Mouse (Mus musculus) bone marrow, adult 2 months (tissue): Measurements from ENCODE around the gene Hoxb4. TPM values are rescaled to one million over a fixed set of nuclear protein-coding genes. Genes with fewer than 3 reads are reported as not detected.

Experiments used
- H3K27ac ChIP-seq: fragments of 200-500 bp; 2 replicates; pipeline ENCODE4 v1.5.1; 2012; ENCODE audit warnings: low read depth, mild to moderate bottlenecking, control low read depth, inconsistent platforms, low read length; ENCODE audit not compliant: control insufficient read depth, poor library complexity, insufficient read depth
- H3K4me1 ChIP-seq: fragments of 200-500 bp; 2 replicates; pipeline ENCODE4 v1.6.1; 2011; ENCODE audit warnings: low read length; ENCODE audit not compliant: control insufficient read depth, insufficient read depth
- H3K4me3 ChIP-seq: fragments of 200-500 bp; replicated peaks from 2 replicates; pipeline ENCODE3; 2011; ENCODE audit warnings: mild to moderate bottlenecking, low read depth, low read length, control low read depth; ENCODE audit not compliant: control insufficient read depth
- CTCF ChIP-seq: fragments of 200-500 bp; IDR thresholded peaks from 2 replicates; pipeline ENCODE4 v1.5.1; 2011; ENCODE audit warnings: low read length, control low read depth; ENCODE audit not compliant: control insufficient read depth, insufficient read depth
- POLR2A ChIP-seq: fragments of 200-500 bp; IDR thresholded peaks from 2 replicates; pipeline ENCODE4 v1.6.1; 2011; ENCODE audit warnings: low read depth, mild to moderate bottlenecking, control low read depth, low read length, borderline replicate concordance; ENCODE audit not compliant: control insufficient read depth
- WGBS: fragments of 180-500 bp; shearing (Covaris S2); methylation state at CpG from one replicate; pipeline ENCODE4 v1.1.7; 2018; 5-methylcytosine and 5-hydroxymethylcytosine counted together
- polyA plus RNA-seq: library from polyadenylated mRNA; stranded (reverse); fragments of >200 nt; gene quantifications from 2 replicates; pipeline ENCODE4 v1.2.4, GENCODE M21; 2011; ENCODE audit warnings: low replicate concordance; ENCODE audit not compliant: missing spikeins, insufficient read depth, insufficient read length

Hoxb4 gene
- polyA plus RNA-seq, 1 experiment: 7.6 TPM

GRCm38 (mm10) chr11:96324125-96324524, 6.1 kb downstream of the Hoxb4 start:
- Histone ChIP-seq H3K4me3 (no peak overlapping the region), H3K27ac (no peak overlapping the region), H3K4me1 (no peaks in the 10 kb centered on the region)
- WGBS: 82% methylated on average over 5 of the region's 5 CpGs
- TF ChIP-seq CTCF: no peak
- no peak for TF ChIP-seq POLR2A

- WGBS: 86% methylated on average over 8 of the region's 8 CpGs
These were observed 6.9 kb downstream of the Hoxb4 start for GRCm38 (mm10) chr11:96324965-96325364.

GRCm38 (mm10) chr11:96325747-96326212, 7.7 kb downstream of the Hoxb4 start:
- TF ChIP-seq POLR2A (no peak), CTCF (no peak)
- Histone ChIP-seq H3K27ac (no peak overlapping the region), H3K4me3 (no peak overlapping the region), H3K4me1 (no peaks in the 10 kb centered on the region)
- 86% methylated on average over 22 of the region's 22 CpGs for WGBS

More at GRCm38 (mm10) chr11:96324965-96325364, 6.9 kb downstream of the Hoxb4 start:
- no peak overlapping the region for H3K27ac ChIP-seq
- no peak overlapping the region for H3K4me3 ChIP-seq
- TF ChIP-seq POLR2A: no peak
- TF ChIP-seq CTCF: no peak
- H3K4me1 ChIP-seq: no peaks in the 10 kb centered on the region

GRCm38 (mm10) chr11:96326705-96327104, 8.6 kb downstream of the Hoxb4 start:
- Histone ChIP-seq H3K4me3 (no peak overlapping the region), H3K4me1 (no peaks in the 10 kb centered on the region), H3K27ac (no peak overlapping the region)
- WGBS: 90% methylated on average over 12 of the region's 12 CpGs
- TF ChIP-seq CTCF (no peak), POLR2A (no peak)

- H3K4me3 ChIP-seq: no peak overlapping the region
- H3K27ac ChIP-seq: no peak overlapping the region
- no peaks in the 10 kb centered on the region for H3K4me1 ChIP-seq
- TF ChIP-seq CTCF: no peak
- no peak for TF ChIP-seq POLR2A
- 79% methylated on average over 7 of the region's 7 CpGs for WGBS
These were observed 9.1 kb downstream of the Hoxb4 start for GRCm38 (mm10) chr11:96327122-96327521.

- Histone ChIP-seq H3K4me1 (no peaks in the 10 kb centered on the region), H3K4me3 (no peak overlapping the region), H3K27ac (no peak overlapping the region)
- WGBS: 85% methylated on average over 5 of the region's 5 CpGs
- no peak for TF ChIP-seq CTCF
- TF ChIP-seq POLR2A: no peak
These were observed 9.7 kb downstream of the Hoxb4 start for GRCm38 (mm10) chr11:96327750-96328149.

GRCm38 (mm10) chr11:96328605-96329004, 10.5 kb downstream of the Hoxb4 start:
- TF ChIP-seq POLR2A: no peak
- TF ChIP-seq CTCF: no peak
- Histone ChIP-seq H3K27ac (no peak overlapping the region), H3K4me1 (no peaks in the 10 kb centered on the region), H3K4me3 (no peak overlapping the region)
- WGBS: 83% methylated on average over 8 of the region's 8 CpGs

- Histone ChIP-seq H3K27ac (no peak overlapping the region), H3K4me3 (no peak overlapping the region), H3K4me1 (no peaks in the 10 kb centered on the region; the same call in 1 of the 2 replicates)
- no peak for TF ChIP-seq POLR2A
- no peak for TF ChIP-seq CTCF
- WGBS: 39% methylated on average over 8 of the region's 8 CpGs
These were observed 14.0 kb downstream of the Hoxb4 start for GRCm38 (mm10) chr11:96332105-96332504.

- WGBS: 81% methylated on average over 35 of the region's 35 CpGs
- H3K4me1 ChIP-seq: no peaks in the 10 kb centered on the region; the same call in 1 of the 2 replicates
- H3K4me3 ChIP-seq: no peak overlapping the region
- no peak overlapping the region for H3K27ac ChIP-seq
- no peak for TF ChIP-seq POLR2A
- no peak for TF ChIP-seq CTCF
These were observed 14.6 kb downstream of the Hoxb4 start for GRCm38 (mm10) chr11:96332618-96333032.
